Mouse (Mus musculus): Measurements from ENCODE around the gene Hist3h2a.

- TF ChIP-seq POLR2A (IDR thresholded peaks at IDR 0.05; ENCODE audit: insufficient read length, low read depth) = no peak
- no peak for TF ChIP-seq USF1 (IDR thresholded peaks at IDR 0.05; ENCODE audit: low read depth)
- TF ChIP-seq POLR2AphosphoS2 (IDR thresholded peaks at IDR 0.05; ENCODE audit: insufficient read length, low read depth) = peak; percentile 17
- no peak for TF ChIP-seq REST (IDR thresholded peaks at IDR 0.05; ENCODE audit: insufficient read depth, insufficient read length)
These were observed 38.7 kb downstream of the Hist3h2a start for GRCm38 (mm10) chr11:58993091-58993670.

All from myocyte (in vitro differentiated cells).